Mouse (Mus musculus) spleen, adult 2 months (tissue): ENCODE results near the gene Slc17a6.

Experiments
- CTCF ChIP-seq: fragments of 200-500 bp; IDR thresholded peaks from 2 replicates; pipeline ENCODE4 v1.5.1; 2011; ENCODE audit warnings: mild to moderate bottlenecking, inconsistent platforms; ENCODE audit not compliant: insufficient read depth, insufficient read length, insufficient replicate concordance; ENCODE audit errors: extremely low read depth
- POLR2A ChIP-seq: fragments of 200-500 bp; IDR thresholded peaks from 2 replicates; pipeline ENCODE4 v1.6.1; 2011; ENCODE audit warnings: low read depth, low read length, inconsistent platforms

- TF ChIP-seq POLR2A (no peak), CTCF (no peak)
Observed at GRCm38 (mm10) chr7:51657152-51657551, 35.3 kb downstream of the Slc17a6 start.
